Mouse (Mus musculus) activated CD4-positive, CD25-positive, alpha-beta regulatory T cell, adult 9 weeks (primary cell): ENCODE measurements around the gene Mtfr1l. TPM values are rescaled to one million over a fixed set of nuclear protein-coding genes. Genes with fewer than 3 reads are reported as not detected.

Experiments
- polyA plus RNA-seq: library from polyadenylated mRNA; unstranded; fragments of 100-300 nt; shearing (Covaris generic); gene quantifications from one replicate; pipeline ENCODE4 v1.2.1, GENCODE M21; 2017

Gene Mtfr1l
- polyA plus RNA-seq: 95.3 TPM

GRCm38 (mm10) chr4:134534932-134535786, at the start of gene Mtfr1l:
TSS of gene Mtfr1l (minus strand) at chr4:134535387.

GRCm38 (mm10) chr4:134551494-134552316, 16.5 kb upstream of the Mtfr1l start, which contains the start of gene Selenon:
TSS of gene Selenon (minus strand) at chr4:134552166.

GRCm38 (mm10) chr4:134510845-134511411, 24.3 kb downstream of the Mtfr1l start, which contains the start of gene Aunip:
TSS of gene Aunip (plus strand) at chr4:134510999.

GRCm38 (mm10) chr4:134496595-134497210, 38.5 kb downstream of the Mtfr1l start, which contains the start of gene Paqr7:
TSS of gene Paqr7 (plus strand) at chr4:134496697.

Other genes with a start within 250 kb of the Mtfr1l start
- gene Pdik1l, start 247.5 kb downstream of the Mtfr1l start, polyA plus RNA-seq: 23.7 TPM
- not detected for gene Trim63, start 220.3 kb downstream of the Mtfr1l start, polyA plus RNA-seq
- gene Slc30a2, start 192.2 kb downstream of the Mtfr1l start, polyA plus RNA-seq: 0.51 TPM
- 1.0 TPM for gene Extl1, start 151.5 kb downstream of the Mtfr1l start, polyA plus RNA-seq
- gene Pafah2, start 139.1 kb downstream of the Mtfr1l start, polyA plus RNA-seq: 2.3 TPM
- 107 TPM for gene Stmn1, start 67.1 kb downstream of the Mtfr1l start, polyA plus RNA-seq
- gene Paqr7, start 38.7 kb downstream of the Mtfr1l start, polyA plus RNA-seq: 25.8 TPM
- gene Aunip, start 24.4 kb downstream of the Mtfr1l start, polyA plus RNA-seq: 2.1 TPM
- 1.7 TPM for gene Selenon, start 16.8 kb upstream of the Mtfr1l start, polyA plus RNA-seq
- gene Man1c1, start 168.9 kb upstream of the Mtfr1l start, polyA plus RNA-seq: 1.1 TPM
- 43.7 TPM for gene Ldlrap1, start 232.6 kb upstream of the Mtfr1l start, polyA plus RNA-seq